ENCODE assay signal across 11 mouse cellular contexts in the genomic region with DNA sequence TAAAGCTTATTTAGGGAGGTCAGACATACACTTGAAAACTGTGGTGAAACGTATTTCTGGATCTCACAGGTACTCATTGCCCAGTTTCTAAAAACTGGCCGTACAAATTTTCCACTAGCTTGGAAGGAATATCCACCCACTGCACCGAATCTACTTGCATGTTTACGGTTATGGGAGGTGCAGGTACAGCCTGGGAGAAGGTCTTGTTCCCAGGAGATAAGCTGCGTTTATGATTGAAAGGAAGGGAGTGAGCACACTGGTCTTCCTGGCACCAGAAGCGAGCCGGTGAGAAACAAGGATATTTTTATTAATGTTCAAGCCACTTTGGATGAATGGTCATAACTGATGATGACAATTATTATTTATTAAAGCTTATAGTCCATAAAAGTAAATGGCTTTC.
"Had no signal": no experiment of that assay in that cellular context is flagged by ENCODE, and none has a peak within 500 bp of the region (broad histone marks: within the 10 kb centered on the region; RNA-seq: fewer than 3 reads in every experiment).

No protein-coding gene starts in this region.

- H3K27ac ChIP-seq: kidney, postnatal 0 days; layer of hippocampus, adult 2 months; limb, embryonic 13.5 days; liver, embryonic 15.5 days; lung, embryonic 15.5 days; neural tube, embryonic 13.5 days had no signal

- H3K4me1 ChIP-seq: lung, embryonic 15.5 days; neural tube, embryonic 13.5 days had no signal

- H3K4me2 ChIP-seq: limb, embryonic 13.5 days; liver, embryonic 15.5 days; lung, embryonic 15.5 days; neural tube, embryonic 13.5 days had no signal

- H3K4me3 ChIP-seq: layer of hippocampus, adult 2 months; limb, embryonic 13.5 days; liver, embryonic 15.5 days; lung, embryonic 15.5 days; neural tube, embryonic 13.5 days had no signal

- H3K9me3 ChIP-seq: limb, embryonic 13.5 days; liver, embryonic 15.5 days; lung, embryonic 15.5 days; neural tube, embryonic 13.5 days had no signal

- H3K36me3 ChIP-seq: limb, embryonic 13.5 days; liver, embryonic 15.5 days; lung, embryonic 15.5 days; neural tube, embryonic 13.5 days had no signal

- DNase-seq: left cerebral cortex, postnatal 4 days; midbrain, embryonic 14.5 days; retina, postnatal 1 day; right cerebral cortex, postnatal 4 days; thymus, postnatal 36 days had no signal

- H3K9ac ChIP-seq: limb, embryonic 13.5 days; liver, embryonic 15.5 days; lung, embryonic 15.5 days; neural tube, embryonic 13.5 days had no signal

- H3K27me3 ChIP-seq: liver, embryonic 15.5 days; lung, embryonic 15.5 days; neural tube, embryonic 13.5 days had no signal
